Mouse (Mus musculus) forebrain, embryonic 10.5 days (tissue): ENCODE data around the gene Ndp. TPM values are rescaled to one million over a fixed set of nuclear protein-coding genes. Genes with fewer than 3 reads are reported as not detected.
A peak's percentile ranks its signal among the peaks of the same experiment; 100 is the strongest.

ENCODE experiments used
- DNase-seq: peaks from one replicate; pipeline ENCODE4 v3.0.0-alpha.2; 2017; ENCODE audit warnings: low spot score; ENCODE audit errors: extremely low spot score
- H3K27ac ChIP-seq: fragments of 300-500 bp; sonication (generic); 2 replicates; pipeline ENCODE4 v1.5.1; 2016; ENCODE audit warnings: mild to moderate bottlenecking
- H3K27me3 ChIP-seq: fragments of 300-500 bp; sonication (generic); 2 replicates; pipeline ENCODE4 v1.6.1; 2016; ENCODE audit warnings: mild to moderate bottlenecking; ENCODE audit not compliant: poor library complexity, severe bottlenecking
- H3K36me3 ChIP-seq: fragments of 300-500 bp; sonication (generic); replicated peaks from 2 replicates; pipeline ENCODE4 v1.6.1; 2016; ENCODE audit warnings: mild to moderate bottlenecking, moderate library complexity
- H3K4me1 ChIP-seq: fragments of 300-500 bp; sonication (generic); 2 replicates; pipeline ENCODE4 v1.6.1; 2016
- H3K4me3 ChIP-seq: fragments of 300-500 bp; sonication (generic); 2 replicates; pipeline ENCODE4 v1.5.1; 2016; ENCODE audit warnings: mild to moderate bottlenecking, moderate library complexity
- H3K9me3 ChIP-seq: fragments of 300-500 bp; sonication (generic); 2 replicates; pipeline ENCODE4 v1.6.1; 2016; ENCODE audit warnings: mild to moderate bottlenecking, moderate library complexity
- WGBS: fragments of 180-500 bp; shearing (Covaris S2); methylation state at CpG from one replicate; pipeline ENCODE4 v1.1.7; 2016; 5-methylcytosine and 5-hydroxymethylcytosine counted together
- polyA plus RNA-seq: library from polyadenylated mRNA; unstranded; fragments of >200 nt; fragmentation: Nextera tagmentation; extraction: Ambion mirVana; gene quantifications from 2 replicates; pipeline ENCODE4 v1.2.1, GENCODE M21; 2016

Gene Ndp
- 1.9 and 2.6 TPM in 2 replicates for polyA plus RNA-seq

GRCm38 (mm10) chrX:16911241-16911873, at the start of gene Ndp:
TSS of gene Ndp (minus strand) at chrX:16911774.
- Histone ChIP-seq H3K9me3 (no peaks in the 10 kb centered on the region), H3K4me3 (peak within 1 kb of the TSS; percentile 44), H3K27ac (peak within 1 kb of the TSS; percentile 40; the same call in 1 of the 2 replicates), H3K4me1 (peaks cover 21% of the 10 kb centered on the region), H3K36me3 (no peaks in the 10 kb centered on the region), H3K27me3 (peaks cover 20% of the 10 kb centered on the region)
- WGBS = 15% methylated on average over 13 of the region's 13 CpGs
- DNase-seq = no peak

- no peaks in the 10 kb centered on the region for H3K4me1 ChIP-seq
- no peak for DNase-seq
- no peak overlapping the region for H3K4me3 ChIP-seq
- 90% methylated on average over 2 of the region's 2 CpGs for WGBS
- H3K27me3 ChIP-seq = no peaks in the 10 kb centered on the region
- H3K27ac ChIP-seq = no peak overlapping the region
- H3K36me3 ChIP-seq = no peaks in the 10 kb centered on the region
- no peaks in the 10 kb centered on the region for H3K9me3 ChIP-seq
These were observed 43.2 kb upstream of the Ndp start for GRCm38 (mm10) chrX:16954767-16955166.

GRCm38 (mm10) chrX:16918006-16918405, 6.4 kb upstream of the Ndp start:
- no peaks in the 10 kb centered on the region for H3K36me3 ChIP-seq
- no peak for DNase-seq
- no peak overlapping the region for H3K4me3 ChIP-seq
- H3K9me3 ChIP-seq = no peaks in the 10 kb centered on the region
- H3K27ac ChIP-seq = no peak overlapping the region
- peaks cover 3% of the 10 kb centered on the region; the same call in 1 of the 2 replicates for H3K27me3 ChIP-seq
- H3K4me1 ChIP-seq = no peaks in the 10 kb centered on the region

GRCm38 (mm10) chrX:16913118-16913517, 1.5 kb upstream of the Ndp start:
- Histone ChIP-seq H3K4me1 (peaks cover 17% of the 10 kb centered on the region), H3K9me3 (no peaks in the 10 kb centered on the region), H3K4me3 (no peak overlapping the region), H3K27me3 (peaks cover 20% of the 10 kb centered on the region), H3K36me3 (no peaks in the 10 kb centered on the region), H3K27ac (no peak overlapping the region)
- 73% methylated on average over 1 of the region's 1 CpGs for WGBS
- no peak for DNase-seq

- H3K9me3 ChIP-seq = no peaks in the 10 kb centered on the region
- H3K4me3 ChIP-seq = peak overlapping the region; percentile 44
- H3K27me3 ChIP-seq = peaks cover 20% of the 10 kb centered on the region
- 33% methylated on average over 4 of the region's 4 CpGs for WGBS
- H3K27ac ChIP-seq = 0 out of 2 replicates have a peak overlapping the region, but pooled peaks have one; percentile 40
- no peaks in the 10 kb centered on the region for H3K36me3 ChIP-seq
- no peak for DNase-seq
- peaks cover 21% of the 10 kb centered on the region for H3K4me1 ChIP-seq
These were observed 337 bp upstream of the Ndp start for GRCm38 (mm10) chrX:16911911-16912310.

GRCm38 (mm10) chrX:16910211-16911095, 1.1 kb downstream of the Ndp start:
- Histone ChIP-seq H3K27ac (peak overlapping the region; percentile 40; the same call in 1 of the 2 replicates), H3K9me3 (no peaks in the 10 kb centered on the region), H3K4me1 (peaks cover 21% of the 10 kb centered on the region), H3K27me3 (peaks cover 20% of the 10 kb centered on the region), H3K4me3 (peak overlapping the region; percentile 44), H3K36me3 (no peaks in the 10 kb centered on the region)
- peak; percentile 14 for DNase-seq
- WGBS = 15% methylated on average over 18 of the region's 18 CpGs

- 85% methylated on average over 2 of the region's 2 CpGs for WGBS
- H3K36me3 ChIP-seq = no peaks in the 10 kb centered on the region
These were observed 2.9 kb downstream of the Ndp start for GRCm38 (mm10) chrX:16908652-16909051.

GRCm38 (mm10) chrX:16907554-16907953, 4.0 kb downstream of the Ndp start:
- Histone ChIP-seq H3K9me3 (no peaks in the 10 kb centered on the region), H3K4me3 (no peak overlapping the region), H3K27me3 (peaks cover 13% of the 10 kb centered on the region), H3K4me1 (peaks cover 21% of the 10 kb centered on the region), H3K27ac (no peak overlapping the region), H3K36me3 (no peaks in the 10 kb centered on the region)
- 73% methylated on average over 6 of the region's 6 CpGs for WGBS
- DNase-seq = no peak

More at GRCm38 (mm10) chrX:16908652-16909051, 2.9 kb downstream of the Ndp start:
- Histone ChIP-seq H3K27ac (no peak overlapping the region), H3K9me3 (no peaks in the 10 kb centered on the region), H3K4me3 (no peak overlapping the region), H3K4me1 (peaks cover 21% of the 10 kb centered on the region), H3K27me3 (peaks cover 20% of the 10 kb centered on the region)
- no peak for DNase-seq

- Histone ChIP-seq H3K9me3 (no peaks in the 10 kb centered on the region), H3K36me3 (no peaks in the 10 kb centered on the region), H3K27ac (no peak overlapping the region), H3K27me3 (no peaks in the 10 kb centered on the region), H3K4me1 (0 out of 2 replicates have a peak, but pooled peaks cover 5% of the 10 kb centered on the region), H3K4me3 (no peak overlapping the region)
- DNase-seq = peak; percentile 29
- WGBS = 37% methylated on average over 5 of the region's 5 CpGs
These were observed 17.0 kb downstream of the Ndp start for GRCm38 (mm10) chrX:16894377-16895175.

GRCm38 (mm10) chrX:16867640-16868314, 43.8 kb downstream of the Ndp start:
- H3K4me3 ChIP-seq = no peak overlapping the region
- no peaks in the 10 kb centered on the region for H3K4me1 ChIP-seq
- no peaks in the 10 kb centered on the region for H3K36me3 ChIP-seq
- no peak for DNase-seq
- no peaks in the 10 kb centered on the region for H3K27me3 ChIP-seq
- H3K9me3 ChIP-seq = no peaks in the 10 kb centered on the region
- H3K27ac ChIP-seq = no peak overlapping the region

GRCm38 (mm10) chrX:16860244-16860643, 51.3 kb downstream of the Ndp start:
- Histone ChIP-seq H3K27ac (no peak overlapping the region), H3K4me1 (no peaks in the 10 kb centered on the region), H3K36me3 (no peaks in the 10 kb centered on the region), H3K9me3 (no peaks in the 10 kb centered on the region), H3K27me3 (no peaks in the 10 kb centered on the region), H3K4me3 (no peak overlapping the region)
- DNase-seq = no peak

GRCm38 (mm10) chrX:16846034-16846433, 65.5 kb downstream of the Ndp start:
- H3K36me3 ChIP-seq = no peaks in the 10 kb centered on the region
- no peaks in the 10 kb centered on the region for H3K9me3 ChIP-seq
- H3K27me3 ChIP-seq = no peaks in the 10 kb centered on the region
- H3K4me1 ChIP-seq = no peaks in the 10 kb centered on the region
- no peak overlapping the region for H3K27ac ChIP-seq
- 84% methylated on average over 2 of the region's 2 CpGs for WGBS
- no peak for DNase-seq
- no peak overlapping the region for H3K4me3 ChIP-seq
